Mouse (Mus musculus) MEL (cell line): ENCODE data around the gene Prtn3. TPM values are rescaled to one million over a fixed set of nuclear protein-coding genes. Genes with fewer than 3 reads are reported as not detected.

Experiments
- DNase-seq: peaks from one replicate; pipeline ENCODE4 v3.0.0; 2011; ENCODE audit warnings: low read depth, low spot score
- H3K27ac ChIP-seq: 2 replicates; pipeline ENCODE4 v1.5.1; 2012; ENCODE audit warnings: low read depth, mild to moderate bottlenecking, control low read depth, low read length, moderate library complexity; ENCODE audit not compliant: control insufficient read depth
- H3K27me3 ChIP-seq, 2 experiments: fragments of 150-350 bp in 1 of 2; sonication (generic) in 1 of 2; 2 replicates each; pipeline ENCODE4 v1.6.1; 2012; ENCODE audit warnings: low read length in 2 of 2, mild to moderate bottlenecking in 2 of 2, improper control_type of control experiment in 1 of 2, moderate library complexity in 1 of 2; ENCODE audit not compliant: insufficient read depth in 2 of 2, control insufficient read depth in 1 of 2
- H3K36me3 ChIP-seq, 2 experiments: 2 replicates each; pipeline ENCODE4 v1.6.1; 2012 to 2014; ENCODE audit warnings: low read length in 2 of 2, improper control_type of control experiment in 1 of 2, inconsistent platforms in 1 of 2, mild to moderate bottlenecking in 1 of 2; ENCODE audit not compliant: insufficient read depth in 2 of 2, control insufficient read depth in 1 of 2
- H3K4me1 ChIP-seq, 2 experiments: fragments of 150-350 bp in 1 of 2; sonication (generic) in 1 of 2; 2 replicates each; pipeline ENCODE4 v1.6.1; 2012; ENCODE audit warnings: low read length in 2 of 2, improper control_type of control experiment in 1 of 2, mild to moderate bottlenecking in 1 of 2; ENCODE audit not compliant: insufficient read depth in 2 of 2, control insufficient read depth in 1 of 2
- H3K4me3 ChIP-seq, 2 experiments: fragments of 150-350 bp in 1 of 2; sonication (generic) in 1 of 2; 2 replicates each; pipeline ENCODE4 v1.5.1; 2012; ENCODE audit warnings: low read depth in 2 of 2, low read length in 2 of 2, mild to moderate bottlenecking in 2 of 2, moderate library complexity in 2 of 2, control low read depth in 1 of 2, improper control_type of control experiment in 1 of 2; ENCODE audit not compliant: control insufficient read depth in 1 of 2, insufficient read depth in 1 of 2
- H3K79me2 ChIP-seq: 2 replicates; pipeline ENCODE4 v1.6.1; 2012; ENCODE audit warnings: mild to moderate bottlenecking, low read length, moderate library complexity; ENCODE audit not compliant: control insufficient read depth, poor library complexity, insufficient read depth
- H3K9ac ChIP-seq: 2 replicates; pipeline ENCODE4 v1.6.1; 2012; ENCODE audit warnings: low read depth, mild to moderate bottlenecking, control low read depth, low read length, moderate library complexity; ENCODE audit not compliant: control insufficient read depth, poor library complexity, severe bottlenecking
- H3K9me3 ChIP-seq: fragments of 150-350 bp; sonication (generic); replicated peaks from 2 replicates; pipeline ENCODE4 v1.6.1; 2012; ENCODE audit warnings: mild to moderate bottlenecking, low read length, improper control_type of control experiment, moderate library complexity; ENCODE audit not compliant: insufficient read depth
- CHD1 ChIP-seq: IDR thresholded peaks from 2 replicates; pipeline ENCODE4 v1.6.1; 2012; ENCODE audit warnings: low read depth, mild to moderate bottlenecking, inconsistent platforms, low read length, improper control_type of control experiment
- CHD2 ChIP-seq: IDR thresholded peaks from 2 replicates; pipeline ENCODE4 v1.6.1; 2011; ENCODE audit warnings: low read length, improper control_type of control experiment
- CTCF ChIP-seq, 3 experiments: IDR thresholded peaks in 2 of 3; conservative IDR thresholded peaks in 1 of 3; 2 replicates each; pipeline ENCODE4 v1.5.1; 2011 to 2012; ENCODE audit warnings: low read length in 3 of 3, low read depth in 2 of 3, mild to moderate bottlenecking in 2 of 3, improper control_type of control experiment in 1 of 3, inconsistent platforms in 1 of 3, mixed read lengths in 1 of 3, moderate library complexity in 1 of 3; ENCODE audit not compliant: control insufficient read depth in 1 of 3, insufficient read depth in 1 of 3, poor library complexity in 1 of 3, severe bottlenecking in 1 of 3
- E2F4 ChIP-seq: IDR thresholded peaks from 2 replicates; pipeline ENCODE4 v1.6.1; 2011; ENCODE audit warnings: low read depth, low read length, improper control_type of control experiment, borderline replicate concordance
- EP300 ChIP-seq, 2 experiments: IDR thresholded peaks; 2 replicates each; pipeline ENCODE4 v1.6.1; 2011; ENCODE audit warnings: improper control_type of control experiment in 2 of 2, low read length in 2 of 2, low read depth in 1 of 2, mild to moderate bottlenecking in 1 of 2
- ETS1 ChIP-seq: IDR thresholded peaks from 2 replicates; pipeline ENCODE4 v1.6.1; 2012; ENCODE audit warnings: low read depth, mild to moderate bottlenecking, inconsistent platforms, low read length, improper control_type of control experiment, moderate library complexity
- GABPA ChIP-seq: IDR thresholded peaks from 2 replicates; pipeline ENCODE4 v1.6.1; 2012; ENCODE audit warnings: low read depth, mild to moderate bottlenecking, inconsistent platforms, low read length, improper control_type of control experiment, moderate library complexity
- GATA1 ChIP-seq: IDR thresholded peaks from 2 replicates; pipeline ENCODE4 v1.6.1; 2011; ENCODE audit warnings: low read depth, low read length, improper control_type of control experiment
- HCFC1 ChIP-seq: IDR thresholded peaks from 2 replicates; pipeline ENCODE4 v1.6.1; 2012; ENCODE audit warnings: low read depth, mild to moderate bottlenecking, inconsistent platforms, low read length, improper control_type of control experiment, moderate library complexity
- JUND ChIP-seq: IDR thresholded peaks from 2 replicates; pipeline ENCODE4 v1.6.1; 2011; ENCODE audit warnings: low read depth, mild to moderate bottlenecking, improper control_type of control experiment, low read length
- KAT2A ChIP-seq: conservative IDR thresholded peaks from 2 replicates; pipeline ENCODE4 v1.6.1; 2012; ENCODE audit warnings: low read depth, low read length, improper control_type of control experiment, inconsistent platforms
- MAFK ChIP-seq: IDR thresholded peaks from 2 replicates; pipeline ENCODE4 v1.6.1; 2011; ENCODE audit warnings: low read depth, mild to moderate bottlenecking, low read length, improper control_type of control experiment, borderline replicate concordance
- MAX ChIP-seq: IDR thresholded peaks from 2 replicates; pipeline ENCODE4 v1.6.1; 2011; ENCODE audit warnings: low read length, improper control_type of control experiment
- MXI1 ChIP-seq: IDR thresholded peaks from 2 replicates; pipeline ENCODE4 v1.6.1; 2011; ENCODE audit warnings: mild to moderate bottlenecking, low read depth, low read length, improper control_type of control experiment
- MYB ChIP-seq: IDR thresholded peaks from 2 replicates; pipeline ENCODE4 v1.6.1; 2011; ENCODE audit warnings: mild to moderate bottlenecking, low read depth, low read length, improper control_type of control experiment
- MYC ChIP-seq: IDR thresholded peaks from 2 replicates; pipeline ENCODE4 v1.6.1; 2011; ENCODE audit warnings: low read depth, mild to moderate bottlenecking, low read length, improper control_type of control experiment, moderate library complexity
- POLR2A ChIP-seq, 2 experiments: IDR thresholded peaks; 2 replicates each; pipeline ENCODE4 v1.6.1; 2011 to 2012; ENCODE audit warnings: low read length in 2 of 2, mild to moderate bottlenecking in 2 of 2, control low read depth in 1 of 2, improper control_type of control experiment in 1 of 2, low read depth in 1 of 2, moderate library complexity in 1 of 2; ENCODE audit not compliant: control insufficient read depth in 1 of 2, insufficient read depth in 1 of 2, poor library complexity in 1 of 2
- POLR2AphosphoS2 ChIP-seq: IDR thresholded peaks from 2 replicates; pipeline ENCODE4 v1.6.1; 2011; ENCODE audit warnings: low read length, improper control_type of control experiment
- RAD21 ChIP-seq: IDR thresholded peaks from 2 replicates; pipeline ENCODE4 v1.6.1; 2011; ENCODE audit warnings: mild to moderate bottlenecking, low read depth, low read length, improper control_type of control experiment
- RCOR1 ChIP-seq: IDR thresholded peaks from 2 replicates; pipeline ENCODE4 v1.6.1; 2012; ENCODE audit warnings: low read depth, mild to moderate bottlenecking, inconsistent platforms, low read length, improper control_type of control experiment
- SIN3A ChIP-seq: IDR thresholded peaks from 2 replicates; pipeline ENCODE4 v1.6.1; 2012; ENCODE audit warnings: low read length, improper control_type of control experiment, inconsistent platforms
- SMC3 ChIP-seq: IDR thresholded peaks from 2 replicates; pipeline ENCODE4 v1.6.1; 2011; ENCODE audit warnings: low read depth, low read length, improper control_type of control experiment
- TAL1 ChIP-seq: IDR thresholded peaks from 2 replicates; pipeline ENCODE4 v1.6.1; 2012; ENCODE audit warnings: mild to moderate bottlenecking, inconsistent platforms, low read length, moderate library complexity, mixed read lengths
- TBP ChIP-seq: IDR thresholded peaks from 2 replicates; pipeline ENCODE4 v1.8.0; 2011; ENCODE audit warnings: low read depth, low read length, improper control_type of control experiment
- UBTF ChIP-seq: IDR thresholded peaks from 2 replicates; pipeline ENCODE4 v1.6.1; 2012; ENCODE audit warnings: low read depth, mild to moderate bottlenecking, inconsistent platforms, low read length, improper control_type of control experiment, moderate library complexity, borderline replicate concordance; ENCODE audit not compliant: insufficient read depth
- USF2 ChIP-seq, 2 experiments: IDR thresholded peaks; 2 replicates each; pipeline ENCODE4 v1.6.1; 2011 to 2012; ENCODE audit warnings: improper control_type of control experiment in 2 of 2, low read length in 2 of 2, borderline replicate concordance in 1 of 2, inconsistent platforms in 1 of 2, low read depth in 1 of 2, mild to moderate bottlenecking in 1 of 2; ENCODE audit not compliant: insufficient read depth in 1 of 2
- ZC3H11A ChIP-seq: IDR thresholded peaks from 2 replicates; pipeline ENCODE4 v1.6.1; 2012; ENCODE audit warnings: low read depth, mild to moderate bottlenecking, inconsistent platforms, low read length, improper control_type of control experiment
- ZMIZ1 ChIP-seq: IDR thresholded peaks from 2 replicates; pipeline ENCODE4 v1.6.1; 2012; ENCODE audit warnings: low read depth, mild to moderate bottlenecking, inconsistent platforms, low read length, improper control_type of control experiment, moderate library complexity
- polyA plus RNA-seq, 2 experiments: library from polyadenylated mRNA; stranded (reverse) in 1 of 2; unstranded in 1 of 2; fragments of >175 nt in 1 of 2; fragments of >200 nt in 1 of 2; gene quantifications; 2 replicates each; pipeline versions ENCODE4 v1.2.1 to v1.2.4; 2012; ENCODE audit warnings: low replicate concordance in 2 of 2, low read depth in 1 of 2; ENCODE audit not compliant: insufficient read length in 2 of 2, insufficient read depth in 1 of 2, missing spikeins in 1 of 2
- total RNA-seq: library from RNA; depleted of rRNA; stranded (reverse); fragments of 300-350 nt; gene quantifications from 2 replicates; pipeline ENCODE4 v1.2.3, GENCODE M21; 2012

Gene Prtn3
- total and polyA plus RNA-seq, 3 experiments = 11.2 to 31.5 TPM; not detected in 1

DNA sequence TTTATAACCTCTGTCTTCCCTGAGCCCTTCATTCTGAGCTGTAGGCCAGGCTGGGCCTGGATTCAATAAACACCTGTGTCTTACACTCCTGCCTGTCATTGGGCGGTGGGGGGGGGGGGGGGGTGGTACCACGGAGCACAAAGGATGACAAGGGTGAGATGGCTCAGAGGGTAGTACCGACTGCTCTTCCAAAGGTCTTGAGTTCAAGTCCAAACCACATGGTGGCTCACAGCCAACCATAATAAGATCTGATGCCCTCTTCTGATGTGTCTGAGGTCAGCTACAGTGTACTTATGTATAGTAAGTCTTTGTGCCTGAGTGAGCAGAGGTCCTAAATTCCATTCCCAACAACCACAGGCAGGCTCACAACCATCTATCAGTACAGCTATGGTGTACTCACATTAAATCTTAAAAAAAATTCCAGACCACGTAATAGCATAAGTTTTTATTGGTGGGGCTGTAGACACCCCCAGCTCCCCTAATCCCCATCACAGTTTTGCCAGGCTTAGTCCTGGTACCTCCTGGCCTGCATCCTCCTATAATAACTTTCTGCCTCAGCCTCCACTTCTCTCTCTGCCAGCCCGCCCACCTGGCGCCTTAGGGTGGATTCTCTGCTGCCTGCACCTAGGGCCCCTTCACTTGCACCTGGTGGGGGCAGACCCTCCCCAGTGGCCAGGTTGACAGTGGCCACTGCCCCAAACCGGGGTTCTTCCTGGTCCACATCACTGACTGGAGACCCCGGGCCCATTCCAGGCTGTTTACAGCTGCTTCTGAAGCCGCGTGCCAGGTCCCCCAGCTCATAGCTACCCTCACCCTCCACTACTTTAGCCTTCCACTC is 9.7 kb upstream of the Prtn3 start:
- no peak overlapping the region for H3K9ac ChIP-seq
- H3K27ac ChIP-seq = no peak overlapping the region
- no peaks in the 10 kb centered on the region for H3K9me3 ChIP-seq
- H3K79me2 ChIP-seq = peaks cover 5% of the 10 kb centered on the region; the same call in 1 of the 2 replicates
- no peaks in the 10 kb centered on the region for H3K27me3 ChIP-seq
- peaks cover 0 to 16% of the 10 kb centered on the region in 2 experiments; a peak in 2 of 4 replicates for H3K36me3 ChIP-seq
- no peak overlapping the region for H3K4me3 ChIP-seq
- peak; percentile 68 for DNase-seq
- H3K4me1 ChIP-seq = no peaks in the 10 kb centered on the region
- TF ChIP-seq SMC3 (peak; percentile 9; the same call in 1 of the 2 replicates), MYB (no peak), KAT2A (no peak), MAX (no peak), MYC (no peak), GATA1 (no peak), SIN3A (no peak), CHD1 (no peak), POLR2A (IDR thresholded peaks at IDR 0.05; ENCODE audit: control insufficient read depth in 1 of 2, insufficient read depth in 1 of 2, low read depth in 1 of 2, low read length in 2 of 2, poor library complexity in 1 of 2) (peak in 1 of 2 experiments; percentile 69; a peak in 1 of 4 replicates), MAFK (no peak), ZMIZ1 (peak; percentile 67; the same call in 1 of the 2 replicates), MXI1 (0 out of 2 replicates have a peak, but pooled peaks have one; percentile 16), RAD21 (no peak), ZC3H11A (no peak), ETS1 (no peak), E2F4 (no peak), HCFC1 (no peak), UBTF (no peak), CHD2 (0 out of 2 replicates have a peak, but pooled peaks have one; percentile 8), TAL1 (no peak), EP300 (IDR thresholded peaks at IDR 0.05; ENCODE audit: low read depth in 1 of 2, low read length in 2 of 2) (no peak), TBP (no peak), USF2 (IDR thresholded peaks at IDR 0.05; ENCODE audit: borderline replicate concordance in 1 of 2, insufficient read depth in 1 of 2, low read depth in 1 of 2, low read length in 2 of 2) (no peak), CTCF (IDR thresholded peaks at IDR 0.05 in 2 of 3, conservative IDR thresholded peaks at IDR 0.05 in 1 of 3; ENCODE audit: control insufficient read depth in 1 of 3, insufficient read depth in 1 of 3, low read depth in 2 of 3, low read length in 3 of 3, poor library complexity in 1 of 3, severe bottlenecking in 1 of 3) (no peak), RCOR1 (no peak), POLR2AphosphoS2 (no peak; the same call in 1 of the 2 replicates), GABPA (no peak), JUND (no peak)
